Mouse (Mus musculus): ENCODE measurements around the gene Hoxb9. TPM values are rescaled to one million over a fixed set of nuclear protein-coding genes. Genes with fewer than 3 reads are reported as not detected.

The Hoxb9 gene
- polyA plus RNA-seq, 1 experiment from 2014 or later = 1.0 TPM

DNA sequence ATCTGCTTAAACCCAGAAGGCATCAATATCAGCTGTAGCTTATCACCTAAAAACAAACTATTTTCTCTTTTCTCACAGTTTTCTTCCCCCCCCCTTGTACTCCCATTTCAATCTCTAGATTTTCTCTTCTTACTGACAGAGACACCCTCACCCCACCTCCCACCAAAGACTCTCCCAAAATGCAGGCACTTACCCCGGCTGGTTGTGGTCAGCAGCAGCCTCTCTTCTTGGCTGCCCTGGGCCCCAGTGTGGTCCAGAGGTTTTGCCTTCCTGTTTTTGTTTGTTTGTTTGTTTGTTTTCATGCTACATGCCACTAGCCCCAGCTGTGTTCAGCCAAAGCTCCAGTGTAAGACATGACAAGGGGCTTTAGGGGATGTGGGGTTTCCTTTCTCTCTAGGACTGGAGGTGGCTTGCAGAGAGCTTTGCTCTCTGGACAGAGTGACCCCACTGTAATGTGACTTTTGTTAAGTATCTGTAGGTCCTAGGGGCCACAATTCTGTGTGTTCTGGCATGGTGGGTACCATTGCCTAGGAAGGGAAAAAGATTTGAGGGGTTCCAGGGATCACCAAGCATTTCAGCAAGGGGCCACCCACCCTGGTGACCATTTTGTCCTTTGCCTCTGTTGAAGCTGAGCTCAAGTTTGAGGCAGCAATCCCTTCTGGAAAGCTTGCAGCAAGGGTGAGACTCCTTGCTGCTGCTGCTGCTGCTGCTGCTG is 3.1 kb upstream of the Hoxb9 start:
- peaks cover 28% of the 10 kb centered on the region for H3K4me1 ChIP-seq (replicated peaks)
- no peaks in the 10 kb centered on the region for H3K36me3 ChIP-seq
- no peaks in the 10 kb centered on the region for H3K9me3 ChIP-seq
- peaks cover 97% of the 10 kb centered on the region for H3K27me3 ChIP-seq
- no peak overlapping the region for H3K4me3 ChIP-seq (replicated peaks)
- no peak overlapping the region for H3K27ac ChIP-seq
- 23% methylated on average over 1 of the region's 1 CpGs for WGBS
- no peak overlapping the region for H3K4me2 ChIP-seq
- no peak for ATAC-seq (ENCODE audit: insufficient number of reproducible peaks, insufficient read depth, low FRiP score, low TSS enrichment, low read depth)
- H3K9ac ChIP-seq (replicated peaks) = no peak overlapping the region

GRCm38 (mm10) chr11:96269869-96270268 is 1.4 kb upstream of the Hoxb9 start:
- H3K4me3 ChIP-seq (replicated peaks) = no peak overlapping the region
- H3K27ac ChIP-seq = no peak overlapping the region
- H3K36me3 ChIP-seq = no peaks in the 10 kb centered on the region
- H3K4me2 ChIP-seq = no peak overlapping the region; the same call in 1 of the 2 replicates
- H3K9ac ChIP-seq (replicated peaks) = no peak overlapping the region; the same call in 1 of the 2 replicates
- WGBS = 1% methylated on average over 19 of the region's 19 CpGs
- peaks cover 25% of the 10 kb centered on the region for H3K4me1 ChIP-seq (replicated peaks)
- H3K9me3 ChIP-seq = no peaks in the 10 kb centered on the region
- H3K27me3 ChIP-seq = peaks cover 97% of the 10 kb centered on the region
- ATAC-seq (ENCODE audit: insufficient number of reproducible peaks, insufficient read depth, low FRiP score, low TSS enrichment, low read depth) = no peak

GRCm38 (mm10) chr11:96271541-96272011 is 319 bp downstream of the Hoxb9 start:
- Histone ChIP-seq H3K27me3 (peaks cover 97% of the 10 kb centered on the region), H3K4me3 (replicated peaks) (peak overlapping the region; percentile 32), H3K9me3 (no peaks in the 10 kb centered on the region), H3K36me3 (no peaks in the 10 kb centered on the region), H3K4me1 (replicated peaks) (peaks cover 18% of the 10 kb centered on the region), H3K9ac (replicated peaks) (no peak overlapping the region), H3K4me2 (peak overlapping the region; percentile 46), H3K27ac (no peak overlapping the region)
- WGBS = under 1% methylated on average over 52 of the region's 52 CpGs
- ATAC-seq (ENCODE audit: insufficient number of reproducible peaks, insufficient read depth, low FRiP score, low TSS enrichment, low read depth) = no peak

GRCm38 (mm10) chr11:96272024-96272921 is 1.0 kb downstream of the Hoxb9 start:
- no peaks in the 10 kb centered on the region for H3K36me3 ChIP-seq
- H3K27me3 ChIP-seq = peaks cover 97% of the 10 kb centered on the region
- no peak overlapping the region; the same call in 1 of the 2 replicates for H3K9ac ChIP-seq (replicated peaks)
- peak overlapping the region; percentile 32 for H3K4me3 ChIP-seq (replicated peaks)
- under 1% methylated on average over 51 of the region's 58 CpGs for WGBS
- H3K27ac ChIP-seq = no peak overlapping the region
- no peaks in the 10 kb centered on the region for H3K9me3 ChIP-seq
- peaks cover 19% of the 10 kb centered on the region for H3K4me1 ChIP-seq (replicated peaks)
- peak overlapping the region; percentile 46 for H3K4me2 ChIP-seq
- no peak for ATAC-seq (ENCODE audit: insufficient number of reproducible peaks, insufficient read depth, low FRiP score, low TSS enrichment, low read depth)

- Histone ChIP-seq H3K4me1 (replicated peaks) (peaks cover 27% of the 10 kb centered on the region), H3K9me3 (no peaks in the 10 kb centered on the region), H3K4me2 (no peak overlapping the region), H3K4me3 (replicated peaks) (no peak overlapping the region), H3K27me3 (peaks cover 98% of the 10 kb centered on the region), H3K36me3 (no peaks in the 10 kb centered on the region), H3K9ac (replicated peaks) (no peak overlapping the region), H3K27ac (no peak overlapping the region)
- WGBS = 18% methylated on average over 10 of the region's 10 CpGs
- ATAC-seq (ENCODE audit: insufficient number of reproducible peaks, insufficient read depth, low FRiP score, low TSS enrichment, low read depth) = no peak
Measured at GRCm38 (mm10) chr11:96274428-96274827, 3.2 kb downstream of the Hoxb9 start.

GRCm38 (mm10) chr11:96275896-96276295 is 4.6 kb downstream of the Hoxb9 start:
- H3K4me3 ChIP-seq (replicated peaks) = no peak overlapping the region
- no peaks in the 10 kb centered on the region for H3K9me3 ChIP-seq
- H3K27me3 ChIP-seq = peaks cover 98% of the 10 kb centered on the region
- H3K9ac ChIP-seq (replicated peaks) = no peak overlapping the region
- no peaks in the 10 kb centered on the region for H3K36me3 ChIP-seq
- H3K4me1 ChIP-seq (replicated peaks) = peaks cover 23% of the 10 kb centered on the region
- no peak for ATAC-seq (ENCODE audit: insufficient number of reproducible peaks, insufficient read depth, low FRiP score, low TSS enrichment, low read depth)
- no peak overlapping the region for H3K27ac ChIP-seq
- 17% methylated on average over 4 of the region's 4 CpGs for WGBS
- no peak overlapping the region for H3K4me2 ChIP-seq

GRCm38 (mm10) chr11:96277151-96278044 is 6.1 kb downstream of the Hoxb9 start:
- Histone ChIP-seq H3K9ac (replicated peaks) (no peak overlapping the region), H3K27ac (no peak overlapping the region), H3K4me2 (no peak overlapping the region), H3K36me3 (no peaks in the 10 kb centered on the region), H3K9me3 (no peaks in the 10 kb centered on the region), H3K4me1 (replicated peaks) (peaks cover 15% of the 10 kb centered on the region), H3K27me3 (peaks cover 97% of the 10 kb centered on the region), H3K4me3 (replicated peaks) (peak overlapping the region; percentile 2; the same call in 1 of the 2 replicates)
- no peak for ATAC-seq (ENCODE audit: insufficient number of reproducible peaks, insufficient read depth, low FRiP score, low TSS enrichment, low read depth)
- 2% methylated on average over 35 of the region's 35 CpGs for WGBS

DNA sequence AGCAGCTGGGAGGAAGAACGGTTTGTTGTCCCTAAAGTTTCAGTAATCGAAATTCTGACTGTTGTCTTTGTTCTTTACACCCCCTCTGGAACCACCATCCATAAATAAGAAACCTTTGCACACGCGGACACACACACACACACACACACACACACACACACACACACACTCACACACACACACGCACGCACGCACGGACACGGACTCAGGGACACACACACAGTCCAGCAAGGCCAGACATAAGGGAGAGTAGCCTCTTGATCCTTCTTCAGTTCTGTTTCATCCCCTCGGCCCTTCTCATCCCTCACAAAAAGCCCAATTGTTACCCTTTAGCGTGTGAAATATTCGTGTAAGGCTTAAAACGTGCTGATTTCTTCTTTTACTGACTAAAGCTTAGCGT is 7.1 kb downstream of the Hoxb9 start:
- H3K27me3 ChIP-seq = peaks cover 97% of the 10 kb centered on the region

GRCm38 (mm10) chr11:96278773-96279172 is 7.5 kb downstream of the Hoxb9 start:
- Histone ChIP-seq H3K4me1 (replicated peaks) (peaks cover 28% of the 10 kb centered on the region), H3K36me3 (no peaks in the 10 kb centered on the region), H3K27me3 (peaks cover 97% of the 10 kb centered on the region), H3K27ac (no peak overlapping the region), H3K9me3 (no peaks in the 10 kb centered on the region), H3K9ac (replicated peaks) (no peak overlapping the region), H3K4me3 (replicated peaks) (no peak overlapping the region), H3K4me2 (no peak overlapping the region)
- under 1% methylated on average over 9 of the region's 9 CpGs for WGBS
- ATAC-seq (ENCODE audit: insufficient number of reproducible peaks, insufficient read depth, low FRiP score, low TSS enrichment, low read depth) = no peak

More for the DNA sequence above, 7.1 kb downstream of the Hoxb9 start:
- H3K4me2 ChIP-seq = no peak overlapping the region
- no peaks in the 10 kb centered on the region for H3K9me3 ChIP-seq
- WGBS = 7% methylated on average over 14 of the region's 14 CpGs
- no peak overlapping the region for H3K4me3 ChIP-seq (replicated peaks)
- H3K4me1 ChIP-seq (replicated peaks) = peaks cover 23% of the 10 kb centered on the region
- H3K27ac ChIP-seq = no peak overlapping the region
- H3K36me3 ChIP-seq = no peaks in the 10 kb centered on the region
- ATAC-seq (ENCODE audit: insufficient number of reproducible peaks, insufficient read depth, low FRiP score, low TSS enrichment, low read depth) = no peak
- H3K9ac ChIP-seq (replicated peaks) = no peak overlapping the region

DNA sequence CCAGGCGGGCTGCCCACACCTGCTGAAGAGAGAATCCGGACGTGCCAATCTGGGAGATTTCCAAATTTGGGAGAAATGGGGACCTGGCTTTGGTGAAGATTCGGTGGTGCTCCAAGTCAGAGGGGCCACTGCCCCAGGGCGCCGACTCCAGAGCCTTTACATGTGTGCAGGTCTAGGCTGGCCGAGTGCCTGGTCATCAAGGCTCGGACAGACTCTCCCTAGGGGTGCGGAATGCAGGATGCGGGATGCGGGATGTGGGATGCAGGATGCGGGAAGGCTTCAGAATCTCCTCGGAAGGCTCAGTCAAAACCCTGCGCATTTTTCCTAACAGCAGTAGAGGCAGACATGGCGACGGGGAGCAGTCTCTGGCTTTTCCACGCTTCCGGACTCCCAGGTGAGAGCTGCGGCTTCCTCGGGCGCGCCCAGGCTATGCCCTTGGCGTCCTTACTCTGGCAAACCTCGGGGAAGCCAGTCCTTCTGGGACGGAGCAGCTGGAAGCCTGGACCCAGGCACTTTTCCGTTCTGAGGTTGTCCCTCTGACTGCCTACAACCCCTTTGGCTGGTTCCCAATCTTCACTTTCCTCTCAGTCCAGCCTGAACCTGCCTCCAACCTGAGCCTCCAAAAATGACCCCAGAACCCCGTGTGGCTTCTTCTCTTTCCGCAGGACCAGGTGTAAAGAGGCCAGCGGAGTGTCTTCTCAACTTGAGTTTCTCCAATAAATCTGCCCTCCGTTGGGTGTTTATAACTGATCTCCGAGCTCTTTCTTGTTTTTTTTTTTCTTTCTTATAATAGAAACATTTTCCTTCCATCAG is 8.4 kb downstream of the Hoxb9 start:
- no peak overlapping the region for H3K9ac ChIP-seq (replicated peaks)
- no peaks in the 10 kb centered on the region for H3K36me3 ChIP-seq
- ATAC-seq (ENCODE audit: insufficient number of reproducible peaks, insufficient read depth, low FRiP score, low TSS enrichment, low read depth) = no peak
- no peak overlapping the region for H3K4me2 ChIP-seq
- no peaks in the 10 kb centered on the region for H3K9me3 ChIP-seq
- WGBS = 3% methylated on average over 31 of the region's 31 CpGs
- no peak overlapping the region for H3K27ac ChIP-seq
- peaks cover 35% of the 10 kb centered on the region for H3K4me1 ChIP-seq (replicated peaks)
- peaks cover 97% of the 10 kb centered on the region for H3K27me3 ChIP-seq
- H3K4me3 ChIP-seq (replicated peaks) = no peak overlapping the region

Data from limb, embryonic 12.5 days (tissue).